Mouse (Mus musculus) layer of hippocampus, adult 18-20 months (tissue): ENCODE data around the gene Zcchc13. TPM values are rescaled to one million over a fixed set of nuclear protein-coding genes. Genes with fewer than 3 reads are reported as not detected.
"Not testable (repeated sequence)": the region's sequence is repeated elsewhere in the genome, so short reads cannot be mapped to it uniquely, and the experiment has no call there.

Experiments used
- DNase-seq, 2 experiments: peaks; one replicate each; pipeline ENCODE4 v3.0.0; 2022; ENCODE audit warnings: low spot score in 2 of 2
- total RNA-seq, 2 experiments: library from RNA; stranded (reverse); gene quantifications; 2 replicates each; pipeline ENCODE4 v1.2.3; 2021

The Zcchc13 gene
- total RNA-seq, 2 experiments from 2014 or later, result not detected

- DNase-seq, result no peak
Observed at GRCm38 (mm10) chrX:103638566-103638965, 8.2 kb downstream of the Zcchc13 start.

GRCm38 (mm10) chrX:103644301-103644700 lies 13.9 kb downstream of the Zcchc13 start:
- no peak for DNase-seq

- no peak for DNase-seq
Observed at GRCm38 (mm10) chrX:103652048-103652447, 21.7 kb downstream of the Zcchc13 start.

GRCm38 (mm10) chrX:103653021-103653420 lies 22.6 kb downstream of the Zcchc13 start:
- DNase-seq, result no peak

- peak in 1 of 2 experiments; percentile 26 for DNase-seq
Observed at GRCm38 (mm10) chrX:103658985-103659384, 28.6 kb downstream of the Zcchc13 start.

- not testable (repeated sequence) for DNase-seq
Observed at GRCm38 (mm10) chrX:103664445-103664844, 34.1 kb downstream of the Zcchc13 start.

GRCm38 (mm10) chrX:103670245-103670644 lies 39.9 kb downstream of the Zcchc13 start:
- DNase-seq, result no peak

- no peak for DNase-seq
Observed at GRCm38 (mm10) chrX:103673761-103674160, 43.4 kb downstream of the Zcchc13 start.

- DNase-seq, result peak in 1 of 2 experiments; percentile 16
Observed at GRCm38 (mm10) chrX:103674674-103675073, 44.3 kb downstream of the Zcchc13 start.

Other genes starting within 250 kb of the Zcchc13 start
- not detected for gene Tsx, start 216.1 kb upstream of the Zcchc13 start, total RNA-seq
- gene Gm26992, start 208.6 kb upstream of the Zcchc13 start, total RNA-seq, result not detected
- gene Slc16a2, start 191.4 kb downstream of the Zcchc13 start, total RNA-seq, result 10 to 100 TPM; 34.1 to 36.0 TPM